14 mouse cellular contexts compared by ENCODE assay signal in the genomic region with DNA sequence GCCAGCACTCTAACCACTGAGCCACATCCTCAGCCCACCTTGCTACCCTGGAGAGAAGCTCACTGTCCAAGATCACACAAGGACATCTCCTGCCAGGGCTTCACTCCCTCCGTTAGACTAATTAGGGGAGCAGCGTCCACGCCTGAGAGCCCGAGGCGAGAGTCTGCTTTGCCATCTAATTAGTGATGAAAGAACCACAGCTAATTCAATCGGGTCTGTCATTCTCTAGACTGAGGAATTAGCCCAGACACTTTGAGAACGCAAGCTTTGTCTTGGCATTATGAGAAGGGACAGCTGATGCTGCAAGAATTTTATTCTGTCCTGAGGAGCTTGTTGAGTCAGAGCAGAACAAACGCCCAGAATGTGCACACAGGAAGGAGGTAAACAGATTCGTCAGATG.
DNase-seq lines count a peak whose midpoint lies in the region; ATAC-seq lines count a peak whose summit lies in the region.
"Had no signal": no experiment of that assay in that cellular context is flagged by ENCODE, and none has a peak within 500 bp of the region (broad histone marks: within the 10 kb centered on the region; RNA-seq: fewer than 3 reads in every experiment).

No protein-coding gene starts in this region.

- H3K27me3 ChIP-seq in forebrain, embryonic 15.5 days: no peaks in the 10 kb centered on the region
- H3K27me3 ChIP-seq in midbrain, embryonic 13.5 days: no peaks in the 10 kb centered on the region
- H3K27me3 ChIP-seq: liver, embryonic 13.5 days; neural tube, embryonic 13.5 days had no signal

- H3K27ac ChIP-seq in forebrain, embryonic 15.5 days (replicated peaks): no peak overlapping the region
- no peak overlapping the region for H3K27ac ChIP-seq in midbrain, embryonic 13.5 days
- H3K27ac ChIP-seq: liver, embryonic 13.5 days; neural tube, embryonic 13.5 days; stomach, postnatal 0 days had no signal

- H3K4me1 ChIP-seq in forebrain, embryonic 15.5 days: peaks cover 9% of the 10 kb centered on the region; the same call in 1 of the 2 replicates
- H3K4me1 ChIP-seq in midbrain, embryonic 13.5 days (replicated peaks): peaks cover 15% of the 10 kb centered on the region

- no peak overlapping the region for H3K4me2 ChIP-seq in forebrain, embryonic 15.5 days (replicated peaks)
- H3K4me2 ChIP-seq in midbrain, embryonic 13.5 days (replicated peaks): no peak overlapping the region
- H3K4me2 ChIP-seq: liver, embryonic 13.5 days; neural tube, embryonic 13.5 days had no signal

- DNase-seq in embryo, embryonic 11 days: peak; percentile 22
- DNase-seq in embryo, embryonic 10 days (ENCODE audit: low spot score): no peak
- DNase-seq in brain, adult 2 months (ENCODE audit: low read depth, low spot score): peak; percentile 52
- DNase-seq in kidney, postnatal 4 days: no peak
- DNase-seq in spleen, adult 18-20 months: no peak
- no peak for DNase-seq in kidney, postnatal 10 days
- DNase-seq: kidney, adult 2 months; liver, embryonic 13.5 days; right cerebral cortex, postnatal 25 days had no signal

- H3K9me3 ChIP-seq in forebrain, embryonic 15.5 days: no peaks in the 10 kb centered on the region
- no peaks in the 10 kb centered on the region for H3K9me3 ChIP-seq in midbrain, embryonic 13.5 days
- H3K9me3 ChIP-seq: liver, embryonic 13.5 days; neural tube, embryonic 13.5 days had no signal

- no peak overlapping the region for H3K9ac ChIP-seq in forebrain, embryonic 15.5 days (replicated peaks)
- H3K9ac ChIP-seq in midbrain, embryonic 13.5 days (replicated peaks): no peak overlapping the region
- H3K9ac ChIP-seq: liver, embryonic 13.5 days; neural tube, embryonic 13.5 days had no signal

- WGBS in forebrain, embryonic 15.5 days: 7% methylated on average over 9 of the region's 9 CpGs
- 11% methylated on average over 9 of the region's 9 CpGs for WGBS in midbrain, embryonic 13.5 days

- H3K36me3 ChIP-seq in forebrain, embryonic 15.5 days: no peaks in the 10 kb centered on the region
- H3K36me3 ChIP-seq in midbrain, embryonic 13.5 days: no peaks in the 10 kb centered on the region
- H3K36me3 ChIP-seq: liver, embryonic 13.5 days; neural tube, embryonic 13.5 days had no signal

- ATAC-seq in forebrain, embryonic 15.5 days (replicated peaks): peak; percentile 46; the same call in 1 of the 2 replicates
- peak; percentile 75 for ATAC-seq in midbrain, embryonic 13.5 days

- H3K4me3 ChIP-seq in forebrain, embryonic 15.5 days: no peak overlapping the region
- no peak overlapping the region for H3K4me3 ChIP-seq in midbrain, embryonic 13.5 days (replicated peaks)
- H3K4me3 ChIP-seq: erythroblast, embryonic 14.5 days; liver, embryonic 13.5 days; neural tube, embryonic 13.5 days had no signal

Comparison
In these comparisons a context has a peak if more than half of its experiments do, and no peak if none do; other contexts are left out.
1. DNase-seq: peak in embryo, embryonic 11 days (single experiment) and brain, adult 2 months (single experiment); none in embryo, embryonic 10 days (single experiment), kidney, postnatal 4 days (0 of 2), spleen, adult 18-20 months (0 of 2) and kidney, postnatal 10 days (single experiment).